Mouse (Mus musculus) ES-E14 (cell line): Measurements from ENCODE around the gene St3gal5.

Experiments used
- CHD2 ChIP-seq: IDR thresholded peaks from 2 replicates; pipeline ENCODE4 v1.6.1; 2014; ENCODE audit warnings: mild to moderate bottlenecking, low read depth, low read length, inconsistent platforms
- HCFC1 ChIP-seq: IDR thresholded peaks from 2 replicates; pipeline ENCODE4 v1.6.1; 2012; ENCODE audit warnings: low read length, inconsistent platforms, borderline replicate concordance; ENCODE audit not compliant: insufficient read depth

DNA sequence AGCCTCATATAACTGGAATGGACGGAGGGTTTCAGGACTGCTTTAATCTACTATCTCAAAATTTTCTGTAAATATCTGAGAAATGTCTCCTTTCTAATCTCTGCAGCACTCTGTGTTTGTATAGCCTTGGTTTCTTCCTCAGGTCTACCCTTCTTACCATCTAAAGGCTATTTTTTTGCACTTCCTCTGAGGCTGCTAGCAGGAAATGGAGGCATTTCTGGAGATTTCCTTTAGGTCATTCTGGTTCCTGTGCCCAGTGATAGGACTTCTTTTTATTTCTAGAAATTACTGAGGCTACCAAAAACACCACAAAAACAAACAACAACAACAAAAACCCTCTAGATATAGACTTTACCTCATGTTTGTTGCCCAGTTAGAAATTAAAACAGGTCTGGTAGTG is 4.3 kb upstream of the St3gal5 start:
- no peak for TF ChIP-seq CHD2
- no peak for TF ChIP-seq HCFC1
